Mouse (Mus musculus) G1E (cell line): ENCODE results near the gene Gm45785. TPM values are rescaled to one million over a fixed set of nuclear protein-coding genes. Genes with fewer than 3 reads are reported as not detected.

Experiments used
- ATAC-seq: 2 replicates; pipeline ENCODE4 v1.8.0; 2016; ENCODE audit warnings: mild to moderate bottlenecking; ENCODE audit not compliant: insufficient number of reproducible peaks, poor library complexity, low FRiP score, severe bottlenecking; ENCODE audit errors: extremely low read depth
- DNase-seq: peaks from one replicate; pipeline ENCODE4 v3.0.0; 2012; ENCODE audit warnings: low spot score
- H3K27me3 ChIP-seq: 2 replicates; pipeline ENCODE4 v1.6.1; 2012; ENCODE audit warnings: mild to moderate bottlenecking, low read length, inconsistent platforms; ENCODE audit not compliant: insufficient read depth
- H3K36me3 ChIP-seq: replicated peaks from 2 replicates; pipeline ENCODE3; 2012; ENCODE audit warnings: mild to moderate bottlenecking, inconsistent platforms
- H3K4me1 ChIP-seq: 2 replicates; pipeline ENCODE4 v1.6.1; 2012; ENCODE audit warnings: low read depth, low read length, inconsistent platforms, mixed read lengths; ENCODE audit not compliant: insufficient read depth
- H3K4me3 ChIP-seq: 2 replicates; pipeline ENCODE4 v1.5.1; 2012; ENCODE audit warnings: low read depth, mild to moderate bottlenecking, inconsistent platforms, low read length, moderate library complexity, mixed read lengths
- H3K9me3 ChIP-seq: replicated peaks from 2 replicates; pipeline ENCODE4 v1.6.1; 2012; ENCODE audit warnings: inconsistent platforms
- CTCF ChIP-seq: IDR thresholded peaks from 2 replicates; pipeline ENCODE4 v1.5.1; 2012; ENCODE audit warnings: low read depth, low read length, inconsistent platforms, mixed read lengths
- GATA1 ChIP-seq: IDR thresholded peaks from 2 replicates; pipeline ENCODE4 v1.6.1; 2012; ENCODE audit warnings: borderline replicate concordance, low read length, inconsistent platforms, mixed read lengths
- GATA2 ChIP-seq: IDR thresholded peaks from 2 replicates; pipeline ENCODE4 v1.6.1; 2012; ENCODE audit warnings: low read depth, low read length, inconsistent platforms, borderline replicate concordance
- POLR2AphosphoS5 ChIP-seq: IDR thresholded peaks from 2 replicates; pipeline ENCODE4 v1.6.1; 2012; ENCODE audit warnings: low read depth, low read length, inconsistent platforms; ENCODE audit not compliant: insufficient replicate concordance
- TAL1 ChIP-seq: conservative IDR thresholded peaks from 2 replicates; pipeline ENCODE4 v1.6.1; 2012; ENCODE audit warnings: low read depth, low read length, inconsistent platforms, mixed read lengths
- polyA plus RNA-seq: library from polyadenylated mRNA; stranded (reverse); fragments of >175 nt; gene quantifications from 2 replicates; pipeline ENCODE4 v1.2.3, GENCODE M21; 2012
- total RNA-seq, 2 experiments: library from RNA; stranded (forward) in 1 of 2; stranded (reverse) in 1 of 2; fragments of 200-1000 nt in 1 of 2; fragments of >200 nt in 1 of 2; fragmentation: Nextera tagmentation in 1 of 2; gene quantifications; 2 replicates each; pipeline ENCODE4 v1.2.3; 2014 to 2017

Gm45785 gene
- total and polyA plus RNA-seq, 3 experiments: 1.8 to 2.1 TPM; not detected in 1

DNA sequence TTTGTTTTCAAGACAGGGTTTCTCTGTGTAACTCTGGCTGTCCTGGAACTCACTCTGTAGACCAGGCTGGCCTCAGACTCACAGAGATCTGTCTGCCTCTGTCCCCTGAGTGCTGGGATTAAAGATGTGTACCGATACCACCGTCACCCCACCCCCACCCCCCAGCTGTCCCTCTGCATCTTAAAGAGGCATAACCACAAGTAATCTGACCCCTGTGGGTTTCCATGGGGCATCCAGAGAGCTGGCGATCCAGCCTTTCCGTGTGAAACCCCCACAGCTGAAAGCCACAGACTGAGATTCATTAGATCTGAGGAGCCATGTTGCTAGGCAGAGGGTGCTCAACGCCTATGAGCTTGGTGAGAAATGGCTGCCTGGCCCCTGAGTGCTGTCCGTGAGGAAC is 3.9 kb upstream of the Gm45785 start:
- Histone ChIP-seq H3K9me3 (no peaks in the 10 kb centered on the region), H3K36me3 (peaks cover 75% of the 10 kb centered on the region), H3K27me3 (no peaks in the 10 kb centered on the region), H3K4me1 (peaks cover 44% of the 10 kb centered on the region), H3K4me3 (no peak overlapping the region)
- DNase-seq: no peak
- ATAC-seq: no peak
- TF ChIP-seq POLR2AphosphoS5 (no peak), CTCF (no peak), TAL1 (no peak), GATA1 (no peak), GATA2 (no peak)

DNA sequence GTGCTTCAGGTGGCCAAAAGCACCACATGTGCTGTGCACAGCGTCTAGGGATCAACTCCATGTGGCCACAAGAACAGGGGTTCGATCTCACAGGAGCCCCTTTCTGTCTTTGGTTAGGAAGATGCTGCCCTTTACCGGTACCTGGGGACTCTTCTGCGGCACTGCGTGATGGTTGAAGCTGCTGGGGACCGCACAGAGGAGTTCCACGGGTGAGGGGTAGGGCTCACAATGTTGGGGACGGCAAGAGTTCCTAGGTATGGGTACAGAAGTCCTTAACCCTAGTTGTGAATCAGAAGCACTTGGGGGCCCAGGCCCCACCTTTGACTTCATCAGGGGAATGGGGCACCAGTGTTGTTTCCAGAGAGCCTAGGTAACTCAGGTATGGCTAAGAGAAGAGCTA is 2.6 kb upstream of the Gm45785 start:
- no peak for ATAC-seq
- no peak for TF ChIP-seq GATA1
- TF ChIP-seq TAL1: no peak
- TF ChIP-seq GATA2: no peak
- no peak for TF ChIP-seq CTCF
- no peak for TF ChIP-seq POLR2AphosphoS5
- Histone ChIP-seq H3K4me1 (peaks cover 57% of the 10 kb centered on the region), H3K27me3 (no peaks in the 10 kb centered on the region), H3K9me3 (no peaks in the 10 kb centered on the region), H3K36me3 (peaks cover 75% of the 10 kb centered on the region), H3K4me3 (peak overlapping the region; percentile 95)
- DNase-seq: no peak

DNA sequence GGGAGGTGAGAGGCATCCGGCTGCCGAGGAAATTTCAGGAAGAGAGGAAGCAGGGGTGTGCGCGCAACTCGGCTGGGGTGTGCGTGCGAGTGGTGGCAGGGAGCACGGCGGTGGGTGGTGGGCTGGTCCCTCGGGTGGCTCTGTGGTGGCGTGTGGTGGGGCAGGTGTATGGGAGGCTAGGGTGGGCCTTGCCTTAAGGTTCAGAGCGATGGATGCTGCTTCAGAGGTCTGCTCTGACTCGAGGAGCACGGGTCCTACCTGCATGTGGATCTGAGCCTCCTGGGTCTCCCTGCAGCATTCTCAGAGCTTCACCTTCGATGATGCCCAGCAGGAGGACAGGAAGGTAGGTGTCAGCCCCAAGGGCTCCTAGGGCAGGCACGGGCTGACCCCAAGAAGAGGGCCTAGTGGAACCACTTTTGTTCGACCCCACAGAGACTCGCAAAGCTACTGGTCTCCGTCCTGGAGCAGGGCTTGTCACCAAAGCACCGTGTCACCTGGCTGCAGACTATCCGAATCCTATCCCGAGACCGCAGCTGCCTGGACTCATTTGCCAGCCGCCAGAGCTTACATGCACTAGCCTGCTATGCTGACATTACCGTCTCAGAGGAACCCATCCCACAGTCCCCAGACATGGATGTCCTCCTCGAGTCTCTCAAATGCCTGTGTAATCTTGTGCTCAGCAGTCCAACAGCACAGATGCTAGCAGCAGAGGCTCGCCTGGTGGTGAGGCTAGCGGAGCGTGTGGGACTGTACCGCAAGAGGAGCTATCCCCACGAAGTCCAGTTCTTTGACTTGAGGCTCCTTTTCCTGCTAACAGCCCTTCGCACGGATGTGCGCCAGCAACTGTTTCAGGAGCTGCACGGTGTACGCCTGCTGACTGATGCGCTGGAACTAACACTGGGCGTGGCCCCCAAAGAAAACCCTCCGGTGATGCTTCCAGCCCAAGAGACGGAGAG is 1.7 kb upstream of the Gm45785 start, which contains the start of gene Bet1l:
Gene Bet1l, minus strand, starts transcription at position 28 of the 956 bp plus-strand sequence.
- peak; percentile 35 for DNase-seq
- TF ChIP-seq CTCF: no peak
- Histone ChIP-seq H3K4me3 (peak within 1 kb of the TSS; percentile 95), H3K4me1 (peaks cover 65% of the 10 kb centered on the region), H3K9me3 (no peaks in the 10 kb centered on the region), H3K36me3 (peaks cover 75% of the 10 kb centered on the region), H3K27me3 (no peaks in the 10 kb centered on the region)
- no peak for ATAC-seq

DNA sequence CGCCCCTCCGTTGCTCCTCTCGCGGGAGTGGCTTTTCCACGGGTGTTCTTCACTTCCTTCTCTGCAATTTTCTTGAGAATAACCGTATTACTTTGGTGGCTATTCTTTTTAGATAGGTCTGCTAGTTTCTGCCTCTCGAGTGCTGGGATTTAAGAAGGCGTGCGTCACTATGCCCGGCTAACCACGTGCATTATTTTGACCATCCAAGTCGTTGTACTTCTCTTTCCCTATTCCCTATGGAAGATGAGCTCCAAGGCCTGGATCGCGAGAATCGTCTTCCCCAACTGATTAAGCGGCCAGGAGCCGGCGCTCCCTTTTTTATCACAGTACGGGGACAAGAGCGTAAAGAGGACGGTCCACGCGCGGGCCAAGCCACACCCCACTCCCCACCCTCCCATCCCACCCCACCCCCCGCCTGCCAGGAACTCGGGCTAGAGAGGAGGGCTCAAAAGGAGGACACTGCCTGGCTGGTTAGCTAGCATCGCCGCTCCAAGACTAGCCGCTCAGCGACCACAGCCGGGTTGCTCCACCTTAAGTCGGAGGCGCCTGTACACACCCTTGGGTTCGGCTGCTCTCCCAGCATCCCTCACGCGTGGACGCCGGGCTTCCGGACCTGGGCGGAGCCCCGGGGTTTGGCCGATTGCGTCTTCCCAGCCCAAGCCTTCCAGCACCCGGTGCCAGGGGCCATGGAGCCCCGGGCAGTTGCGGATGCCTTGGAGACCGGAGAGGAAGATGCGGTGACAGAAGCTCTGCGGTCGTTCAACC is 836 bp upstream of the Gm45785 start, which contains the start of gene Ric8a:
Gene Ric8a, plus strand, starts transcription at position 173 of the 765 bp plus-strand sequence.
- H3K4me3 ChIP-seq: peak within 1 kb of the TSS; percentile 95
- H3K36me3 ChIP-seq: peaks cover 75% of the 10 kb centered on the region
- DNase-seq (peak; percentile 96), ATAC-seq (peak; percentile 37)
- H3K9me3 ChIP-seq: no peaks in the 10 kb centered on the region
- H3K4me1 ChIP-seq: peaks cover 69% of the 10 kb centered on the region
- no peak for TF ChIP-seq CTCF
- TF ChIP-seq TAL1: no peak
- no peak for TF ChIP-seq GATA1
- TF ChIP-seq POLR2AphosphoS5: no peak
- TF ChIP-seq GATA2: no peak
- no peaks in the 10 kb centered on the region for H3K27me3 ChIP-seq

DNA sequence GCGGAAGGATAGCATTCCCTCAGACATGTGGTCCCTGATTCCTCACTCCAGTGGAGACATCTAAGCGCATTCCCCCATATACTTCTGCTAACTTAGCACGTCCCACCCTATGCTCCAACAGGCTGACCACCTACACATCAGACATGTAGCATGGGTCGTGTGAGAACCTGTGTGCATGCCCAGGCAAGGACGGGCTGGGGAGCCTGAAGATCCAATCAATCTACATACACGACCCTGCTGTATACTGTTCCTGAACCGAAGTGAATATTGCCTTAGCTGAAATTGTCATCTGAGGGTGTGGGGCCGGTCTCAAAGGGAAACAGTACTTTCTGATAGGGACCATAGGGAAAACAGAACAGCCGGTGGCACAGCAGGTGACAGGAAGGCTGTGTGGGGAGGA is 950 bp downstream of the Gm45785 start:
- no peak for DNase-seq

DNA sequence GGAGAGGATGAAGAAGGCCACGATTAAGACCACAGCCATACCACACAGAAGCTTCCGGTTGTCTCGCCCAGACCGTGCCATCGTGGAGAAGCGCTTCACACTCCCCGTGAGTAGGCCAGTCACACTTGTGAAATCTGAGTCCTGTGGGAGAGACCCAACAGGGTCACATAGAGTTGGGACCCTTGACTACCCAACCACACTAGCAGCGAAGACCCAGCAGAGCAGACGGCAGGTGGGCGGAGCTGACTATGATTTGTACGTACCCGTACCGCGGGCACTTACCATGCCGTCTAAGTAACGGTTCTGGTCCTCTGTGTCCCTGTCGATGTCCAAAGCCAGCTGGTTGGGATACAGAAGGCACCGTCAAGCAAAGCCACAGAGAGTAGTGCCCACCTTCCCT is 1.6 kb downstream of the Gm45785 start:
- DNase-seq (no peak), ATAC-seq (no peak)
- peak overlapping the region; percentile 95; the same call in 1 of the 2 replicates for H3K4me3 ChIP-seq
- no peaks in the 10 kb centered on the region for H3K9me3 ChIP-seq
- H3K36me3 ChIP-seq: peaks cover 69% of the 10 kb centered on the region
- no peaks in the 10 kb centered on the region for H3K27me3 ChIP-seq
- TF ChIP-seq TAL1 (no peak), POLR2AphosphoS5 (no peak), CTCF (no peak), GATA2 (no peak), GATA1 (no peak)
- peaks cover 64% of the 10 kb centered on the region for H3K4me1 ChIP-seq

More for the DNA sequence above, 950 bp downstream of the Gm45785 start:
- H3K36me3 ChIP-seq: peaks cover 74% of the 10 kb centered on the region
- H3K4me1 ChIP-seq: peaks cover 70% of the 10 kb centered on the region
- peak overlapping the region; percentile 95 for H3K4me3 ChIP-seq
- no peaks in the 10 kb centered on the region for H3K9me3 ChIP-seq
- TF ChIP-seq CTCF (no peak), POLR2AphosphoS5 (no peak), TAL1 (no peak)
- H3K27me3 ChIP-seq: no peaks in the 10 kb centered on the region
- no peak for ATAC-seq
